Mouse (Mus musculus) thymus, postnatal 10 days (tissue): Measurements from ENCODE around the gene Atraid.
A peak's percentile ranks its signal among the peaks of the same experiment; 100 is the strongest.

ENCODE experiments used
- DNase-seq, 2 experiments: peaks; one replicate each; pipeline ENCODE4 v3.0.0; 2021; ENCODE audit warnings: low spot score in 2 of 2

Gene Atraid

GRCm38 (mm10) chr5:31054261-31055215 is 6.4 kb downstream of the Atraid start, which contains the start of gene Cad:
TSS of gene Cad (plus strand) at chr5:31054780.
- DNase-seq, result peak; percentile 91 to 92

GRCm38 (mm10) chr5:31055216-31056140 is 7.4 kb downstream of the Atraid start:
- no peak for DNase-seq

DNA sequence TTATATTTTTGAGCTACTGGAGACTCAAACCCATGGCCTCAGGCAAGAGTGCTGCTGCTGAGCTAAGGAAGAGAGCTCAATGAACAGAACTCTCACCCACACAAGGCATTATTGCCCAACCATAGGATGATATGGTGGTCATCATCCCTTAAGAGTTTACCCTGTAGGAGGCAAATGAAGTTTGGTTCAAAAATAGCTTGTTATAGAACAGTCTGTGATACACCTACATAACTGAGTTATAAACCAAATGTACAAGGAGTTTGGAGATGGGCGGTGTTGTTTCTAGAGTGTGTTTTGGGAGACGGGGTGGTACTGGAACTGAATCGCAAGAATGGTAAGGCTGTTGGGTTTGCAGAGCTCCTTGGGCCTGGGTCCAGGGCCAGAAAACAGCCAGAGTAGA is 21.7 kb downstream of the Atraid start:
- DNase-seq, result no peak

DNA sequence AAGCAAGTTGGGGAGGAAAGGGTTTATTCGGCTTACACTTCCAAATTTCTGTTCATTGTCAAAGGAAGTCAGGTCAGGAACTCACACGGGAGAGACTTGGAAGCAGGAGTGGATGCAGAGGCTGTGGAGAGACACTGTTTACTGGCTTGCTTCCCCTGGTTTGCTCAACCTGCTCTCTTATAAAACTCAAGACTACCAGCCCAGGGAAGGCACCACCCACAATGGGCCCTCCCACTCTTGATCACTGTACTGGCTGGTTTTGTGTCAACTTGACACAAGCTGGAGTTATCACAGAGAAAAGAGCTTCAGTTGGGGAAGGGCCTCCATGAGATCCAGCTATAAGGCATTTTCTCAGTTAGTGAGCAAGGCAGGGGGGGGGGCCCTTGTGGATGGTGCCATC is 22.9 kb downstream of the Atraid start:
- DNase-seq, result no peak

DNA sequence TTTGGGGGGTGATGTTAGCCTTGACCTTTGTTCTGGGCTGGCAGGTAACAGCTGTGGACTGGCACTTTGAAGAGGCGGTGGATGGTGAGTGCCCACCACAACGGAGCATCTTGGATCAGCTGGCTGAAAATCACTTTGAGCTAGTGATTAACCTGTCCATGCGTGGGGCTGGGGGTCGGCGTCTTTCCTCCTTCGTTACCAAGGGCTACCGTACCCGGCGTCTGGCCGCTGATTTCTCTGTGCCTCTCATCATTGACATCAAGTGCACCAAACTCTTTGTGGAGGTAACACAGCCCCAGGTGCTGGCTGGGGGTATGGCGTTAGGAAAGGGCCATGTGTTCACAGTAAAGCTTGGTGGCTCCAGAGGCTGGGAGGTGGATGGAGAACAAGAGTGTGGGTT is 23.7 kb downstream of the Atraid start:
- DNase-seq, result no peak

DNA sequence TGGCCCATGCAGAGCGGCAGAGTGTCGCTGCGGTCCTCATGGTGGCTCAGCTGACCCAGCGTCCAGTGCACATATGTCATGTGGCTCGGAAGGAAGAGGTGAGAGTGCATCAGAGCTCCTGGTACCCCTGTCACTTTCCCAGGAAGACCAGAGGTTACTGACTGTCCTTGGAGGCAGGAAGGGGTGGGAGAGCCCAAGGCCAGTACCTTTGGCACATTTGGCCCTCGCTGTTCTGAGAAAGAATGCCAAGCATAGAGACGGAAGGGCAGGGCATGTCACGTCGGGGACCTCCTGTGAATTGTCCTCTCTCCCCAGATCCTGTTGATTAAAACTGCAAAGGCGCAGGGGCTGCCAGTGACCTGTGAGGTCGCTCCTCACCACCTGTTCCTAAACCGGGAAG is 25.1 kb downstream of the Atraid start:
- DNase-seq, result no peak

DNA sequence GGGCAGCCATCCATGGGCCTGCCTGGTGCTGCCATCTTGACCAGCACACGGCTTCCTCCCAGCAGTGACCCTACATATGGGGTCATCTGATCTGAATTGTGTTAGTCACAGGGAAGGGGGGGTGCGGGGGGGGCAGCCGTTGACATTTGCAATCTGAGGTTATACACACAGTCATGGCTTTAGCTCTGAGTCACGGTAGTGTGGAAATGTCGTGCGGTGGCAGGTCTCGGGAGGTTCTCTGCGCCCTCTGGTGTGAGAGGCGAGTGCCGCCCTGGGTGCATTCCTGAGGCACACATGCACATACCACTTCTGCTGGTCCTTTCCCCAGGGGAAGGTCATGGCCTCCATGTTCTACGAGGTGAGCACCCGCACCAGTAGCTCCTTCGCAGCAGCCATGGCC is 28.2 kb downstream of the Atraid start:
- DNase-seq, result no peak

DNA sequence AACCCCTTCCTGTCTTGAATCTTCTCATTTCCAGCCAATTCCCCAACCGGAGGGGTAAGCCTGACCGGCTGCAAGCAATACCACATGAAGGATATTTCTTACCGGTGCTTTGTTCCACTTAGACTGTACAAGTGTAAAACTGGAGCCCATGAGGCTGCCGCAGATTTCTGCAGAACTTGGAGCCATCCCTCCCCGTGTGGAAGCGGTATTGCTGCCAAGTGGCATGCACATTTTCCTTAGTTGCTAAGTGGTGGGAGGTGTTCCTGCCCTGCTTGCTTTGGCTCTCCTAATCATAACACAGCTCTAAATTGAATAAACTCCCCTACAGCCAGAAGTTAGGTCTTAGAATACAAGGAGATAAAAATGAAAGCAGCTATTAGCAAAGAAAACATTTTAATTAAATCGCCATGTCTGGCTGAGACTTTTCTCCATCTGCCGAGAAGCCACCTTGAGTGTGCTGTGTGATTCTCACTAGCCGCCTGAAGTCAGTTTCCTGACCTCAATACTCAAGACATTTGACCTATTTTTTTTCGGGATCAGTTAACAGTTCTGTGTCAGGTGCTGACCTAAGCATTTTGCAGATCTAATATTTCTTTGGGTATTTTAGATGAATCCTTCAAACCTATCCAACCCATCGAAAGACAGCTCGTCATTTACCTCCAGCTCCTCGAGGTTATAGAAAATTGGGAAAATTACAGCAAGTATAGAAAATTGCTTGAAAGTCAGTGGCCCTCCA is 32.1 kb downstream of the Atraid start:
- DNase-seq, result no peak

DNA sequence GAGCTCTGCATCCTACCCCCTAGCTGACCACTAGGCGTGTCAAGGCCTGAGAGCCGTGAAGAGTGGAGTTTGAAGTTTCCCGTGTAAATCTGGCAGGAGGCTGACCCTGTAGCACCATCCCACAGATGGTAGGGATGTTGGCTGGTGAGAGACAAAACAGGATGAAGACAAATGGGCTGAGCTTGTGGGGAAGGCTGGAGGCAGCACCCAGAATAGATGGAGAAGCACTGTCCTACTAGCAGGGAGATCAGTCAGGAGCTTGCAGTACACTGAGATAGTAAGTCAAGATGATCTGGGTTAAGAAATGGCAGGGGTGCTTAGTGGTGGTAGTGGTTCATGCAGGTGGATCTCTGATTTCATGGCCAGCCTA is 32.7 kb downstream of the Atraid start:
- DNase-seq, result no peak

GRCm38 (mm10) chr5:31081386-31081785 is 33.3 kb downstream of the Atraid start:
- DNase-seq, result peak; percentile 21 to 58

DNA sequence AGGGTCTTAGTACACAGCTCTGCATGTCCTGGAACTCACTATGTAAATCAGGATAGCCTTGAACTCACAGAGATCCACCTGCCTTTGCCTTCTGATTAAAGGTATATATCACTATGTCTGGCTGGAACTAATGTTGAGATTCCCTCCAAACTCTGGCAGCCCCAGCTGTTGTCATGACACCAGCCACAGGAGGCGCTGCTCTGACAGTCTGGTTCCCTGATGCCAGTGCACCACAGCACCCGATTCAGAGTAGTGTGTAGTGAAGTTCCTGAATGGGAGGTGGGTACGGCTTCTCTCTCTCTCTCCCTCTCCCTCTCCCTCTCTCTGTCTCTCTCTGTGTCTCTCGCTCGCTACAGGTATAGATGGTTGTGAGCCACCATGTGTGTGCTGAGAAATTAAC is 34.2 kb downstream of the Atraid start:
- peak; percentile 28 to 69 for DNase-seq

DNA sequence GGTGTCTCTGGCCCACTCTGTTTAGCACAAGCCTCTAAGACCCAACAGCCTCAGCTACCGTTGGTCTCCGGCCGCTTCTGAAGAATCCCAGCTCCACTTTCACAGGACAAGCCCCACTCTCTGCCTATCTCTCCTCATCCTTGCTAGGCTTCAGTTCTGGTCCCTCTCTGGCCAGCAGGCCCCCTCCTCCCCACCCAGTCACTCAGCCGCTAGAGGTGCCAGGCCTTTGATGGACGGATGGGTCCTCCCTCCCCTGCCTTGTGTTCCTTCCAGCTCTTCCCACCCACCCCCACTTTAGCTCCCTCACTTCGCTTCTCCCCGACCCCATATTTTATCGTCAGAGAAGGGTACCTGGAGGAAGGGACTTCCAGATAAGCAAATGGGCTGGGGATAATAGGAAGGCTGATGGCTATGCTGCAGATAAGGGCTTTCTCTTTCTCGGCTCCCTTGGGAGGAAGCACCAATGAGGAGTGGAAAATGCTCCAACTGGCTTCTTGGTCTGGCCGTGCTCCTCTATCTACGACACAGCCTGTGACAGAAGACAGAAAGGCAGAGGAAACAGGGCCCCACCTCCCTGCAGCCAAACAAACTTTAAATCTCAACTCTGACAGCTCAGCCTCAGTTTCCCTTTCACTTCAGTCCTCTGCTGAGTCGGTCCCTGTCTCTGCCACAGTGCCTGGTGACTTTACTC is 35.0 kb downstream of the Atraid start:
- DNase-seq, result no peak

- no peak for DNase-seq
These were observed 35.8 kb downstream of the Atraid start for GRCm38 (mm10) chr5:31083949-31084348.

- DNase-seq, result no peak
These were observed 38.5 kb downstream of the Atraid start for GRCm38 (mm10) chr5:31086606-31087005.

GRCm38 (mm10) chr5:31087131-31087530 is 39.0 kb downstream of the Atraid start:
- DNase-seq, result no peak

DNA sequence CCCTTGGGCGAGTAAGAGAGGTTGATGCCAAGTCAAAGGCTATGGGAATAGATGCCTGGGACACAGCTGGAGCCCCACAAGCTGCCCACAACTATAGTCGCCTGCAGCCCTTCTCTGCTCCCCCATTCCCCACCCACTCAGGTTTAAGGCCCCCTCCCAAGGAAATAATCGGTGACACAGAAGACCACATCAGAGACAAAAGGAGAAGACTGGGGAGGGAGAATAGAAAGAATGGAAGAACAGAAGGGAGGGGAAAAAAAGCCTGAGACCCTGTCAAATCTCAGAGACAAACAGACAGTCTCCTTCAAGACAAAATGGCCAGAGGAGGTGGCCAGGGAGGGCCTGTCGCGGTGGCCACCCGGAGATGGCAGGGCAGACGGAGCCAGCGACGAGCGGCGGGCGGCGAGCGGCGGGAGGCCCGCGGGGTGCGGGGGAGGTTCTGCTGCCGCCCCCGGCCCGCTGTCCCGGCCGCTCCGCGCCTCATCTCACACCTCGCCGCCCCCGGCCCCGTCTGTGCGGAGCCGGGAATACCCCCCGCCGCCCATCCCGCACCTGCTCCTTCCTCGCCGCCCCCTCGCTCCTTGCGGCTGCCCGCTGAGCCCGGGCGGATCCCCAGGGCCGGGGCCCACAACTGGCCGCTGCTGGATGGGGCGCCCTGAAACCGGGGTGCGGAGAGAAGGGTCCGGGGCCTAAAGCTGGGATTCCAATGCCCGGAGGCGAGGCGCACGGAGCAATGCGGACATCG is 44.3 kb downstream of the Atraid start:
- no peak for DNase-seq

DNA sequence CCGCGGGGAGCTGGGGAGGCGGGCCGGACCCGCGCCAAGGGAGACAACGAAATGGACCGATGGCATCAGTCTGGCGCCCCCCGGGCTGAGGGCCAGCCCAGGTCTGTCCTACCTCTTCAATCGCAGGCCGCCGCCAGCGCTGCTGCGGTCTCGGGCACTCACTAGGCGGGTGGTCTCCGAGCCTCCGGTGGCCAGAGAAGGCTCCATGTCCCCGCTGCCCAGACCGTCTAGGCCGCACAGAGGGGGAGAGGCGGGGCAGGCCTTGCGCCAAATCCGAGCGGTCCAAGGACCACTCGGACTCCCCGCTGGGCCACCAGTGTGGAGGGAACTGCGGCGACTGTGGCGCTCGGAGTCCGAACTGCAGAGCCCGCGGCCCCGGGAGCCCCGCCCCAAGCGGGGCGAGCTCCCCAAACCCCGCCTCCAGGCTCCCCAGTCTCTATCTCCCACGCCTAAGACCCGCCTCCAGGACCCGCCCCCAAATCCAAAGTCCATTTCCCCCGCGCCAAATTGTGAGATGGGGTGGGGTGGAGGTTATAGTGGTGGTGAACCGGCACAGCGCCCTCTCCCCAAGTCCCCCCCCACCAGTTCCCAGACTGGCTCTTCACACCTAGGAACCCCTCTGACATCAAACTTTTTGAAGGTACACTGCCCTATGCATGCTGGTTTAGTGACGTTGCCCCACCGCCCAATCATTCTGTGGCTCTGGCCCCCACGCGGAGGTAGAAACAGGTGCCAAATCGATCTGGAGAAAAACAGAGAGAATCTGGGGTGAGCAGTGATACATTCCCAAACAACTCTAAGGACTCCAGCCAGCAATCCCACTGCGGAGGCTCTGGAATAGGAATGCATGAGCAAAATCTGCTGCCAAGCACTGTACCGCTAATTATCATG is 45.3 kb downstream of the Atraid start:
- DNase-seq, result peak; percentile 25 to 43

GRCm38 (mm10) chr5:31094100-31094798 is 46.1 kb downstream of the Atraid start:
- peak in 1 of 2 experiments; percentile 29 for DNase-seq
